Mouse (Mus musculus) liver, embryonic 12.5 days (tissue): ENCODE data around the gene Polr2f. TPM values are rescaled to one million over a fixed set of nuclear protein-coding genes. Genes with fewer than 3 reads are reported as not detected.

ENCODE experiments used
- ATAC-seq: fragments of 200-750 bp; cut with Nextera tagmentation; 2 replicates; pipeline ENCODE4 v1.8.0; 2017; ENCODE audit warnings: moderate number of reproducible peaks, mild to moderate bottlenecking, moderate library complexity
- H3K27ac ChIP-seq: fragments of 300-500 bp; sonication (generic); 2 replicates; pipeline ENCODE4 v1.5.1; 2016; ENCODE audit warnings: mild to moderate bottlenecking
- H3K27me3 ChIP-seq: fragments of 300-500 bp; sonication (generic); replicated peaks from 2 replicates; pipeline ENCODE4 v1.6.1; 2016; ENCODE audit warnings: mild to moderate bottlenecking, moderate library complexity
- H3K36me3 ChIP-seq: fragments of 300-500 bp; sonication (generic); 2 replicates; pipeline ENCODE4 v1.6.1; 2016; ENCODE audit warnings: mild to moderate bottlenecking, moderate library complexity
- H3K4me1 ChIP-seq: fragments of 300-500 bp; sonication (generic); 2 replicates; pipeline ENCODE4 v1.6.1; 2016
- H3K4me2 ChIP-seq: fragments of 300-500 bp; sonication (generic); 2 replicates; pipeline ENCODE4 v1.6.1; 2016; ENCODE audit warnings: mild to moderate bottlenecking, moderate library complexity
- H3K4me3 ChIP-seq: fragments of 300-500 bp; sonication (generic); 2 replicates; pipeline ENCODE4 v1.5.1; 2016; ENCODE audit warnings: mild to moderate bottlenecking, moderate library complexity
- H3K9ac ChIP-seq: fragments of 300-500 bp; sonication (generic); 2 replicates; pipeline ENCODE4 v1.6.1; 2016; ENCODE audit warnings: mild to moderate bottlenecking, moderate library complexity
- H3K9me3 ChIP-seq: fragments of 300-500 bp; sonication (generic); replicated peaks from 2 replicates; pipeline ENCODE4 v1.6.1; 2016; ENCODE audit warnings: mild to moderate bottlenecking, moderate library complexity
- WGBS: fragments of 180-500 bp; shearing (Covaris S2); methylation state at CpG from one replicate; pipeline ENCODE4 v1.1.7; 2016; ENCODE audit not compliant: insufficient replicate concordance; 5-methylcytosine and 5-hydroxymethylcytosine counted together
- polyA plus RNA-seq: library from polyadenylated mRNA; unstranded; fragments of >200 nt; fragmentation: Nextera tagmentation; extraction: Ambion mirVana; gene quantifications from 2 replicates; pipeline ENCODE4 v1.2.1, GENCODE M21; 2016

The Polr2f gene
- 280 and 301 TPM in 2 replicates for polyA plus RNA-seq

DNA sequence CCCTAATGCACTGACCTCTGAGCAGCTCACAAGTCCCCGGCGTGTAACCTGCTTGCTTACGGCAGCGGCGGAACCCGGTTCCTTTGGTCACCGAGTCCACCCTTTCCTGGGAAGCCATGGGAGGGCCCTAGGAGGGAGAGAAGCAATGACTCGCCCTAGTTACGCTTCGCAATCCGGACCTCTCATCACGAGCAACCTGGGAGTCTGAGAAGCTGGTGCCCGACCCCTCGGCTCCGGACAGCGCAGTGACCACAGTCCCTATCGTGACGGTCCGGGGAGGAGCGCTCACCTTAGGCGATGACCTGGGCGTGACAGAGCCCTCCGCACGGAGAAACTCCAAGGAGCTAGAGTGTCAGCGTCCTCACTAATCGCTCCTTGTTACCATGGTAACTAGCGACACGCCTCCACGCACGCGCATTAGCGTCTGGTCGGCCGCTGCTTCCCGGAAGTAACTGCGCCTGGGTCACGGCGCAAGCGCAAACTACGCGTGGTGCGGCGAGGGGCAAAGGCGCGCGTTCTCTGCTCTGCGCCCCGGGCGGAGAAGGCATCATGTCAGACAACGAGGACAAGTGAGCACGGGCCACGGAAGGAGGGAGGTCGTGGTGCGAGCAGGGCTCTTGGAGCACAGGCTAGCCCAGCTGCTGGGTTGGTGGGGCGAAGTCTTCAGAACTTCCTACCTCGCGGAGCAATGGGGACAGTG, at the start of gene Polr2f, which contains the start of gene 1700088E04Rik:
Polr2f (plus strand) TSS at position 144 of the 700 bp plus-strand sequence.
1700088E04Rik (minus strand) TSS at position 388 of the 700 bp plus-strand sequence.
- H3K27me3 ChIP-seq, result peaks cover 10% of the 10 kb centered on the region; the same call in 1 of the 2 replicates
- ATAC-seq, result peak; percentile 87
- peak within 1 kb of the TSS; percentile 97 for H3K4me2 ChIP-seq
- H3K9me3 ChIP-seq, result no peaks in the 10 kb centered on the region
- under 1% methylated on average over 57 of the region's 57 CpGs for WGBS
- H3K4me1 ChIP-seq, result peaks cover 25% of the 10 kb centered on the region
- peak within 1 kb of the TSS; percentile 51 for H3K27ac ChIP-seq
- peak within 1 kb of the TSS; percentile 85 for H3K9ac ChIP-seq
- peak within 1 kb of the TSS; percentile 85 for H3K4me3 ChIP-seq
- H3K36me3 ChIP-seq, result peaks cover 29% of the 10 kb centered on the region

DNA sequence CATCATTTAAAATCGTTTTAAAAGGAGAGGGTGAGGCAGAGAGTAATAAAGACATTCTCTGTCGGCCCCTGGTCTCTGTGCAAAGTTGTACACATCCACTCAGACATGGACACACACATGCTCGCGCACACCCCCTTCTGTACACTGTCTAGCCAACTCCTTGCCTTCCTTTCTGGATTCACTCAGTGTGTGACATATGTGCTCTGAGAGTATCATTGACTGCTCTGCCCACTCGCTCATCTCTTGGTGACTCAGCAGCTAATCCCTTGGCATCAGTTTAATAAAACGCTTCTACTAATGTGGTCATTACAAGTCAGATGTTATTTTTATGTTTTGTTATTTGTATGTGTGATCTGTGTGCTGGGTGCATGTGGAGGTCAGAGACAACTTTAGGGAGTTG, 48.5 kb upstream of the Polr2f start:
- Histone ChIP-seq H3K4me1 (peaks cover 14% of the 10 kb centered on the region), H3K4me2 (no peak overlapping the region), H3K9me3 (no peaks in the 10 kb centered on the region), H3K9ac (no peak overlapping the region), H3K36me3 (peaks cover 90% of the 10 kb centered on the region), H3K27me3 (no peaks in the 10 kb centered on the region), H3K4me3 (no peak overlapping the region), H3K27ac (no peak overlapping the region)
- ATAC-seq, result no peak
- WGBS, result 82% methylated on average over 6 of the region's 6 CpGs

DNA sequence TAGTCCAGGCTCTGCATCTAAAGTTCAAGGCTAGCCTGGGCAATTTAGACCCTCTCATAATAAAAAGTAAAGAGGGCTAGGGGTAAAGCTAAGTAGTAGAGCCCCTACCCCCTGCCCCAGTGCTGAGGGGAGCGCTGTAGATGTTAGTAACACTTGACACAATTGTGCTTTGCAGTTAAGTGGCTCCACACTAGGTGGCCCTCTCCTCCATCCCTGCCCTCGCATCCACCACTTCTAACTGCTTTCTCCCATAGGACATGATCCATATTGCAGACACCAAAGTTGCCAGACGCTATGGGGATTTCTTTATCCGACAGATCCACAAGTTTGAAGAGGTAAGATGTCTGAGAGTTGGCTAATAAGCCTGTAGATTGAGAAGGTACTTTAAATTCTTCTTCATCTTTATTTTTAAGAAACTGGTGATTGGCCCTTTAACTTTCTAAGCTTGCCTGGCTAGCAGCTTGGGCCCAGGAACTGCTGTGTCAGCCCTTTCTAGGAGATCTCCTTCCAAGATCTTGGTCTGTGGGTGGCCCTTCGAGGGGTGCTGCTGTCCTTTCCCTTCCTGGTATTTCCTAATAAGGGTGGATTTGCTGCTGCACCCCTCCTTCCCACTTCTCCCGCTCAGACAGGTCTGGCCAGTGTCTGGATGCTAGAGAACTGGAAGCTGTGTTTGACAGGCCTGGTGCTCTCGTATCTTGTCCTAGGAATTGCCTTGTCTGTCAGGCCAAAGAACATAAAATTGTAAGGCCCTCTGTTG, 47.5 kb upstream of the Polr2f start:
- peaks cover 23% of the 10 kb centered on the region for H3K4me1 ChIP-seq
- H3K4me3 ChIP-seq, result no peak overlapping the region
- H3K27ac ChIP-seq, result no peak overlapping the region
- no peaks in the 10 kb centered on the region for H3K9me3 ChIP-seq
- no peak overlapping the region for H3K4me2 ChIP-seq
- peaks cover 81% of the 10 kb centered on the region for H3K36me3 ChIP-seq
- H3K27me3 ChIP-seq, result 0 out of 2 replicates have a peak, but pooled peaks cover 3% of the 10 kb centered on the region
- ATAC-seq, result no peak
- 76% methylated on average over 7 of the region's 7 CpGs for WGBS
- H3K9ac ChIP-seq, result no peak overlapping the region

DNA sequence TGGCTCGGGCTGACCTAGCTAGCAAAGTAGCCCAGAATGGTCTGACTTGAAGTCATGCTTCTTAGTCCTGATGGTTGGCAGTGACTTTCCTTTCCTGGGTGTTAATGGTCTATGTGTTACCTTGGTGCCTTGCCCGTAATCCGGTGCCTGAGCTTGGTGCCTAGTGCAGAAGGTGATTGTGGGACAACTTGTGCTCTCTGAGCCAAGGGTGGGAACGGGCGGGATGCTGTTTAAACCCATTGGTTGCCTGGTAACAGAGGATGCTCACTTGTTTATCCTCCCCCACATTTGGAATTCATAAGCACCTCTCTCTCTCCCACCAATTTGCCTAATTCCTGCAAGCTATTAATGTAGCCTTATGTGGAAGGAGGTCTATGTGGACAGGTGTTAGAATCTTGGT, 45.3 kb upstream of the Polr2f start:
- Histone ChIP-seq H3K27me3 (0 out of 2 replicates have a peak, but pooled peaks cover 10% of the 10 kb centered on the region), H3K36me3 (peaks cover 59% of the 10 kb centered on the region), H3K9me3 (no peaks in the 10 kb centered on the region), H3K4me3 (no peak overlapping the region), H3K4me2 (no peak overlapping the region), H3K4me1 (peaks cover 30% of the 10 kb centered on the region), H3K9ac (no peak overlapping the region), H3K27ac (no peak overlapping the region)
- 86% methylated on average over 5 of the region's 5 CpGs for WGBS
- ATAC-seq, result no peak

DNA sequence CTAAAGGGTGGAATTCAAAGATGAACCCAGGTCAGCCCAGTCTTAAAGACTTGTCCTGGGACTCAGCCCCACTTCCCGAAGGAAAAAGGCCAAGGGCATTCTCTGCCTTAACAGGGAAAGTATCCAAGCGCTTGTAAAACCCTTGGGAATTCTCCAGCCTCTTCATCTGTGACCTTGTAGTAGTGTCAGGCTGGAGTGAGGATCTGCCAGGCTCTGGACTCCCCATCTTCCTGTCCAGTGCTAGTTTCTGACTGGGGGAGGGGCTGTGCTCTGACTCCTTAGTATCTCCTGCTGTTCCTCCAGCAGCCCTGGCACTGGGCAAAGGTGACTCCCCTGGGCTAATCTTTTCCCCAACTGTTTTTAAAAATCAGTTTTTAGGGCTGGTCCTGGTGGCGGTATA, 44.3 kb upstream of the Polr2f start:
- Histone ChIP-seq H3K27ac (no peak overlapping the region), H3K36me3 (peaks cover 48% of the 10 kb centered on the region), H3K9ac (no peak overlapping the region), H3K4me3 (no peak overlapping the region), H3K4me2 (no peak overlapping the region), H3K9me3 (no peaks in the 10 kb centered on the region), H3K27me3 (0 out of 2 replicates have a peak, but pooled peaks cover 13% of the 10 kb centered on the region), H3K4me1 (peaks cover 30% of the 10 kb centered on the region)
- no peak for ATAC-seq
- WGBS, result 67% methylated on average over 3 of the region's 3 CpGs

DNA sequence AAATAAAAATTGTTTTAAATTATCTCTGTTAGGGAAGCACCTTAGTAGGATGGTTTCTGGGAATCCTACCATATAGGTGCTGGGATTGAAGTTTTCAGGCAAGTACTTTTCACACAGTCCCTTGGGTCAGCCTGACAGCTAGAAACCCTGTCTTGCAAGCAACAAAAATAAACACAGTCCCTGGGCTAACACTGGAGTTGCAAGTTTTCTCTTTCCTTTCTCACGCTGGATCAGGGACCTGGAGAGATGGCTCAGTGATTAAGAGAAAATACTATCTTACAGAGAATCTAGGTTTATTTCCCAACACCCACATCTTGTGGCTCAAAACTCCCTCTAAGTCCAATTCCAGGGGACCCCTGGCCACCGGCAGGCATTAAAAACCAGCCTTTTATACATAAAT, 43.7 kb upstream of the Polr2f start:
- WGBS, result 45% methylated on average over 2 of the region's 2 CpGs
- peaks cover 30% of the 10 kb centered on the region for H3K4me1 ChIP-seq
- H3K9me3 ChIP-seq, result no peaks in the 10 kb centered on the region
- H3K4me3 ChIP-seq, result no peak overlapping the region
- H3K27me3 ChIP-seq, result 0 out of 2 replicates have a peak, but pooled peaks cover 13% of the 10 kb centered on the region
- no peak for ATAC-seq
- H3K27ac ChIP-seq, result peak overlapping the region; percentile 61; the same call in 1 of the 2 replicates
- H3K9ac ChIP-seq, result no peak overlapping the region
- peak overlapping the region; percentile 17; the same call in 1 of the 2 replicates for H3K4me2 ChIP-seq
- peaks cover 43% of the 10 kb centered on the region for H3K36me3 ChIP-seq

DNA sequence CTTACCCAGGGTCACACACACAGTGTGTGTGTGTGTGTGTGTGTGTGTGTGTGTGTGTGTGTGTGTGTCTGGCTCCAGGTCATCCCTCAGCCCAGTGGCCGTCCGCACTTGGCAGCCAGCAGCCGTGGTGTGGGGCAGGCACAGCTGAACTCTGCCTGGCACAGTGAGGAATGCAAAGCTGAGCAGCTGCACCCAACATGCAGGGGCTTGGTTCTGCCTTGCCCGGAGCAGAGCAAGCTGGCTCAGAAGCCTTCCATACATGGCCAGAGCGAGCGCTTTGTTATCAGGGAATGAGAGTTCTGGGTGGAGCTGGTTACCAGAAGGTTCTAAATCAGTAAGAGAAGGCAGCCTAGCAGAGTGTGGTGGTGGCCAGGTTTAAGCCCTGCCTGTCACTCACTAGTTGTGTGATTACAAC, 43.2 kb upstream of the Polr2f start:
- Histone ChIP-seq H3K4me1 (peaks cover 30% of the 10 kb centered on the region), H3K4me2 (peak overlapping the region; percentile 17), H3K4me3 (no peak overlapping the region), H3K9me3 (no peaks in the 10 kb centered on the region), H3K27me3 (0 out of 2 replicates have a peak, but pooled peaks cover 13% of the 10 kb centered on the region), H3K9ac (no peak overlapping the region), H3K36me3 (peaks cover 38% of the 10 kb centered on the region), H3K27ac (peak overlapping the region; percentile 61; the same call in 1 of the 2 replicates)
- ATAC-seq, result peak; percentile 77
- WGBS, result 16% methylated on average over 6 of the region's 6 CpGs

DNA sequence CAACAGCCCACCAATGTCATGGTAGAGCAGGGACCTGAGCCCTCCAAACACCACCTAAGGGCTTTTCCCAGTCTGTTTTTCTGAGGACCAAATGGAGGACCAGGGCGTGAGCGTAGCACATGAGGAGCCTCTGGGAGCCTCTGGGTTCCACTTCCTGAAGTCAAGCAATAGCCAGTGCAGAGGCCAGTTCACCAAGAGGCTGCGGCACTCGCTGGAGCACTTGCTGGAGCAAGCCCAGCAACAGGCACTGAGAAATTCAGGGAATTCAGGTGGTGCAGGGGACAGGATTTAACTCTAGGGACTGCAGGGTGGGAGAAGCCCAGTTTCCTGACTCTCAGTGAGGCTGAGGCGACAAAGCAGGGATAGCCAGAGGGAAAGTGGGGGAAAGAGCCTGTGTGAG, 42.6 kb upstream of the Polr2f start:
- ATAC-seq, result no peak
- 0 out of 2 replicates have a peak, but pooled peaks cover 13% of the 10 kb centered on the region for H3K27me3 ChIP-seq
- no peak overlapping the region; the same call in 1 of the 2 replicates for H3K4me2 ChIP-seq
- no peaks in the 10 kb centered on the region for H3K9me3 ChIP-seq
- no peak overlapping the region for H3K27ac ChIP-seq
- WGBS, result 51% methylated on average over 5 of the region's 5 CpGs
- no peak overlapping the region for H3K9ac ChIP-seq
- H3K4me3 ChIP-seq, result no peak overlapping the region
- peaks cover 30% of the 10 kb centered on the region for H3K4me1 ChIP-seq
- H3K36me3 ChIP-seq, result peaks cover 32% of the 10 kb centered on the region

DNA sequence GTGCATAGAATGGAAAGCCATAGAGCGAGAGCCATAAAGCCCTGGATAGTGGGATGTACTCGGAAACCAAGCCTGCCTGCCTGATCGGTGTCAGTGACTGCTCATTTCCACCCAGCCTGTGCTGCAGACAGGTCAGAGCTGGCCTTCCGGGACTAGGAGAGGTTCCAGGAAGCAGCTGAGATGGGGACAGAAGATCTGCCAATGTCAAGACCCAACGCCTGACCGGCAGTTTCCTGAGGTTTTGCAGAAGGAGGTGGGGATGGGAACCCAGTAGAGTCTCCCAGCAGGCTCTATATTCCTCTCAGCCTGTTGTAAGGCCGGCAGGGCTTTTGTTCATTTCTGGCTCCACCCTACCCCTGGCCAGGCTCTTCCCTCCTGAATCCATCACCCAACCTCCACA, 41.9 kb upstream of the Polr2f start:
- 0 out of 2 replicates have a peak, but pooled peaks have one; percentile 24 for ATAC-seq
- Histone ChIP-seq H3K4me3 (no peak overlapping the region), H3K4me1 (peaks cover 30% of the 10 kb centered on the region), H3K4me2 (no peak overlapping the region), H3K27ac (peak overlapping the region; percentile 38; the same call in 1 of the 2 replicates), H3K9ac (no peak overlapping the region), H3K36me3 (peaks cover 25% of the 10 kb centered on the region), H3K9me3 (no peaks in the 10 kb centered on the region), H3K27me3 (0 out of 2 replicates have a peak, but pooled peaks cover 13% of the 10 kb centered on the region)
- 20% methylated on average over 7 of the region's 7 CpGs for WGBS

DNA sequence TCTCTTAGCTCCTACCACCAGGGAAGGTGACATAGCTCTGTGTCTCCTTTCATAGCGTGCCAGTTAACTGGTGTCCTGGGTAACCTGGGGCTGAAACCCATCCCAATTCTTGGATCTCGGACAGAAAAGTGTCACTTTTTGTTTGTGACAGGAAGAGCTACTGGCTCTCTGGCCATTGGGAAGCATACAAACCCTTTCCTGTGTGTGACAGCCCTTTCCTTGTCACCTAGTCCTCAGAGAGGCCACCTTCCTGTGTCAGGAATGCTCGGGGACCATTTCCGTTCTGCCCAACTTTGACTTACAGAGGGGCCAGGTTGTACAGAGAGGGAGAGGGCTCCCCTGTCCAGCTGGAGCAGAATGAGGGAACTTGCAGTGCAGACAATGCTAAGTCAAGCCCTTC, 41.4 kb upstream of the Polr2f start:
- no peak overlapping the region for H3K4me3 ChIP-seq
- H3K27me3 ChIP-seq, result 0 out of 2 replicates have a peak, but pooled peaks cover 13% of the 10 kb centered on the region
- WGBS, result 40% methylated on average over 4 of the region's 4 CpGs
- H3K9ac ChIP-seq, result no peak overlapping the region
- peak overlapping the region; percentile 38; the same call in 1 of the 2 replicates for H3K27ac ChIP-seq
- H3K9me3 ChIP-seq, result no peaks in the 10 kb centered on the region
- H3K4me1 ChIP-seq, result peaks cover 30% of the 10 kb centered on the region
- no peak for ATAC-seq
- peaks cover 19% of the 10 kb centered on the region for H3K36me3 ChIP-seq
- H3K4me2 ChIP-seq, result no peak overlapping the region

DNA sequence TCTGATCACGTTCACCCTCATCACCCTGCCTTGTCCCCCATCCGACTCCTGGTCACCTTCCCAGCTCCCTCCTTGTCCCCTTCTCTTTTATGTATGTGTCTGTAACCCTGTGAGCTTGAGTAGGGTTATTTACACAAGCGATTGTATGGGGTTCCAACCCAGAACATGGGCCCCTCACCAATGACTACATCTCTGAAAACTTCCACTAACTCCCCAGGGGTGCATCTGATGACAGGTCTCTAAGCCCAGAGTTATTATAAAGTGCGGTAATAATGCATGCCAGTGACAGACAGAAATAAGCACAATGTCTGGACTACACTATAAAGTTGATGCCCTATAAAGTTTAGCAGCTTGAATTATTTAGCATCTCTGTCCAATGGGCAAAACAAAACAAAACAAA, 40.4 kb upstream of the Polr2f start:
- 59% methylated on average over 4 of the region's 4 CpGs for WGBS
- H3K9ac ChIP-seq, result no peak overlapping the region
- H3K4me3 ChIP-seq, result no peak overlapping the region
- peaks cover 11% of the 10 kb centered on the region for H3K36me3 ChIP-seq
- peaks cover 36% of the 10 kb centered on the region for H3K4me1 ChIP-seq
- ATAC-seq, result no peak
- H3K27ac ChIP-seq, result no peak overlapping the region
- H3K4me2 ChIP-seq, result no peak overlapping the region
- no peaks in the 10 kb centered on the region for H3K9me3 ChIP-seq
- H3K27me3 ChIP-seq, result 0 out of 2 replicates have a peak, but pooled peaks cover 13% of the 10 kb centered on the region

DNA sequence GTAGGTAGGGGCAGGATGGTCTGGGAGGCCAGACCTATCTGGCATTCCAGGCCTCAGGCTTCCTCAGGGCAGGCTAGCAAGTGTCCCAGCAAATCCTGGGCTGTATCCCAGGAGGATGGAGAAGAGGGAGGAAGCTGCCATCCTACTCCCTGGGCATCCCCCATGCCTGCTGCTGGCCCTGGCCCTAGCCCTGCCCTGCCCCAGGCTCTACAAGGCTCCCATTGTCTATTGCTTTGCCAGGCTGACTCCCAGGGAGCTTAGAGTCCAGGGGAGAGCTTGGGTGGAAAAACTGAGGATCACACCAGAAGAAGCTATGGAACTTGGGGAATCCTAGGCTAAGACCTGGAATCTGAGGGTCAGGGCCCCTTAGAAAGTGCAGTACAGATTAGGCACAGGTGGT, 39.3 kb upstream of the Polr2f start:
- H3K9ac ChIP-seq, result no peak overlapping the region
- H3K4me1 ChIP-seq, result peaks cover 41% of the 10 kb centered on the region
- no peak overlapping the region for H3K4me3 ChIP-seq
- no peaks in the 10 kb centered on the region for H3K36me3 ChIP-seq
- ATAC-seq, result no peak
- H3K27ac ChIP-seq, result no peak overlapping the region
- 0 out of 2 replicates have a peak, but pooled peaks cover 13% of the 10 kb centered on the region for H3K27me3 ChIP-seq
- no peaks in the 10 kb centered on the region for H3K9me3 ChIP-seq
- H3K4me2 ChIP-seq, result no peak overlapping the region
